In genomic region chr2:174075673-174076432, GRCm38 (mm10) we compare ENCODE assay signal across 8 mouse cellular contexts. TPM values are rescaled to one million over a fixed set of nuclear protein-coding genes. Genes with fewer than 3 reads are reported as not detected.
DNase-seq lines count a peak whose midpoint lies in the region; ATAC-seq and TF ChIP-seq lines count a peak whose summit lies in the region.

Gene Stx16, plus strand, starts transcription at chr2:174076308.

- DNase-seq in Patski (ENCODE audit: low read depth, low spot score), result peak; percentile 75
- DNase-seq in cerebellum, postnatal 14 days, result peak; percentile 96 to 97
- DNase-seq in frontal cortex, postnatal 14 days (ENCODE audit: low spot score in 2 of 2), result peak; percentile 86
- peak; percentile 92 to 96 for DNase-seq in layer of hippocampus, postnatal 25 days (ENCODE audit: extremely low spot score in 1 of 2, low spot score in 1 of 2)
- peak; percentile 91 for DNase-seq in lung, postnatal 25 days (ENCODE audit: low spot score)
- DNase-seq in retina, embryonic 14.5 days (ENCODE audit: low spot score), result peak; percentile 91
- DNase-seq in thymus, postnatal 4 days, result peak; percentile 92

- peak within 1 kb of the TSS; percentile 78 for H3K9ac ChIP-seq in hindbrain, embryonic 13.5 days

- CTCF ChIA-PET in Patski (lab: Charles Lee), result interaction anchor here (2.0 kb wide), 1 partner anchor 10 kb away, joined by 5 read pairs; no protein-coding TSS in a partner anchor

- H3K36me3 ChIP-seq in hindbrain, embryonic 13.5 days, result no peaks in the 10 kb centered on the region

- H3K4me2 ChIP-seq in hindbrain, embryonic 13.5 days, result peak within 1 kb of the TSS; percentile 93

- no peaks in the 10 kb centered on the region for H3K27me3 ChIP-seq in Patski
- H3K27me3 ChIP-seq in hindbrain, embryonic 13.5 days, result no peaks in the 10 kb centered on the region

- peaks cover 55% of the 10 kb centered on the region for H3K4me1 ChIP-seq in hindbrain, embryonic 13.5 days (replicated peaks)

- TF ChIP-seq CTCF in Patski (IDR thresholded peaks at IDR 0.05), result peak; percentile 86

- in situ Hi-C loops in Patski (cut with MboI; ENCODE audit: low pct_unique_long_range_greater_than_20kb), result loop anchor here (5.0 to 25.0 kb wide), 3 partner anchors 206 to 386 kb away; partner anchors contain the start of genes Atp5e, Gnas, Prelid3b and Tubb1

- H3K9me3 ChIP-seq in hindbrain, embryonic 13.5 days, result no peaks in the 10 kb centered on the region

- H3K4me3 ChIP-seq in hindbrain, embryonic 13.5 days, result peak within 1 kb of the TSS; percentile 74

- WGBS in hindbrain, embryonic 13.5 days, result 2% methylated on average over 32 of the region's 32 CpGs

- H3K27ac ChIP-seq in hindbrain, embryonic 13.5 days, result peak within 1 kb of the TSS; percentile 90

- ATAC-seq in Patski, result peak; percentile 91
- peak; percentile 93 for ATAC-seq in hindbrain, embryonic 13.5 days (ENCODE audit: low FRiP score)

- POLR2A ChIA-PET in Patski (lab: Charles Lee), result interaction anchor here (0.8 to 1.1 kb wide), 2 partner anchors 41 to 332 kb away, joined by 4 to 5 read pairs; no protein-coding TSS in a partner anchor

RNA-seq across cellular contexts. Expression of gene Stx16, which starts in this region (rescaled TPM):
- 42.4 TPM for polyA plus RNA-seq in Patski (2021)
- 9.6 and 11.9 TPM in 2 replicates for polyA plus RNA-seq in hindbrain, embryonic 13.5 days (2015; fragmentation: Nextera tagmentation; extraction: Ambion mirVana)
- 10 to 100 TPM; 54.0 to 62.2 TPM for total RNA-seq in layer of hippocampus, postnatal 25 days (2021)

Comparison
In these comparisons a context has a peak if more than half of its experiments do, and no peak if none do; other contexts are left out.
1. Peak in every context shown above with its lines: DNase-seq, ATAC-seq, H3K4me3 ChIP-seq and H3K27ac ChIP-seq.